ENCODE assay signal across 13 mouse cellular contexts in genomic region chr1:190868790-190869189, GRCm38 (mm10). TPM values are rescaled to one million over a fixed set of nuclear protein-coding genes. Genes with fewer than 3 reads are reported as not detected.
A peak's percentile ranks its signal among the peaks of the same experiment; 100 is the strongest.
DNase-seq lines count a peak whose midpoint lies in the region; ATAC-seq and TF ChIP-seq lines count a peak whose summit lies in the region.
"Had no signal": no experiment of that assay in that cellular context is flagged by ENCODE, and none has a peak within 500 bp of the region (broad histone marks: within the 10 kb centered on the region; RNA-seq: fewer than 3 reads in every experiment).

No protein-coding gene starts in this region.

- no peaks in the 10 kb centered on the region for H3K9me3 ChIP-seq in forebrain, embryonic 14.5 days (replicated peaks; ENCODE audit: control insufficient read depth, low read length)
- H3K9me3 ChIP-seq in forebrain, embryonic 11.5 days (ENCODE audit: control insufficient read depth, low read length) = no peaks in the 10 kb centered on the region
- no peaks in the 10 kb centered on the region for H3K9me3 ChIP-seq in midbrain, embryonic 15.5 days
- no peaks in the 10 kb centered on the region for H3K9me3 ChIP-seq in midbrain, embryonic 13.5 days
- no peaks in the 10 kb centered on the region for H3K9me3 ChIP-seq in stomach, postnatal 0 days (ENCODE audit: control insufficient read depth, low read length)
- no peaks in the 10 kb centered on the region for H3K9me3 ChIP-seq in embryonic facial prominence, embryonic 10.5 days
- H3K9me3 ChIP-seq: embryonic facial prominence, embryonic 15.5 days; lung, embryonic 15.5 days had no signal

- H3K36me3 ChIP-seq in forebrain, embryonic 14.5 days (ENCODE audit: control insufficient read depth, insufficient read depth, low read length) = peaks cover 35% of the 10 kb centered on the region
- H3K36me3 ChIP-seq in forebrain, embryonic 11.5 days (ENCODE audit: control insufficient read depth, insufficient read depth, low read length) = no peaks in the 10 kb centered on the region; the same call in 1 of the 2 replicates
- peaks cover 3% of the 10 kb centered on the region; the same call in 1 of the 2 replicates for H3K36me3 ChIP-seq in midbrain, embryonic 15.5 days (replicated peaks)
- H3K36me3 ChIP-seq in midbrain, embryonic 13.5 days = peaks cover 38% of the 10 kb centered on the region
- H3K36me3 ChIP-seq in stomach, postnatal 0 days (ENCODE audit: control insufficient read depth, insufficient read depth, low read length) = no peaks in the 10 kb centered on the region
- H3K36me3 ChIP-seq in embryonic facial prominence, embryonic 10.5 days (replicated peaks) = peaks cover 61% of the 10 kb centered on the region

- H3K4me3 ChIP-seq in forebrain, embryonic 14.5 days (ENCODE audit: low read depth, low read length) = no peak overlapping the region
- no peak overlapping the region for H3K4me3 ChIP-seq in forebrain, embryonic 11.5 days (ENCODE audit: low read depth, low read length)
- H3K4me3 ChIP-seq in midbrain, embryonic 15.5 days = no peak overlapping the region
- H3K4me3 ChIP-seq in midbrain, embryonic 13.5 days (replicated peaks) = no peak overlapping the region
- no peak overlapping the region for H3K4me3 ChIP-seq in stomach, postnatal 0 days (ENCODE audit: low read depth, low read length)
- no peak overlapping the region for H3K4me3 ChIP-seq in embryonic facial prominence, embryonic 10.5 days
- H3K4me3 ChIP-seq: embryonic facial prominence, embryonic 15.5 days; lung, embryonic 15.5 days had no signal

- peak; percentile 52 for DNase-seq in forebrain, embryonic 14.5 days (ENCODE audit: low spot score)
- no peak for DNase-seq in forebrain, embryonic 11.5 days (ENCODE audit: low spot score)
- peak; percentile 27 for DNase-seq in kidney, adult 9 months
- DNase-seq in kidney, postnatal 4 days = no peak
- DNase-seq in stomach, postnatal 0 days (ENCODE audit: low spot score) = no peak
- DNase-seq in embryonic facial prominence, embryonic 10.5 days (ENCODE audit: low spot score) = no peak
- DNase-seq: cerebellum, adult 9-10 months; kidney, postnatal 25 days; spleen, adult 18-20 months had no signal

- H3K4me2 ChIP-seq in forebrain, embryonic 14.5 days (ENCODE audit: low read length) = no peak overlapping the region
- H3K4me2 ChIP-seq in forebrain, embryonic 11.5 days (ENCODE audit: low read depth, low read length, severe bottlenecking) = no peak overlapping the region
- H3K4me2 ChIP-seq in midbrain, embryonic 15.5 days = no peak overlapping the region
- H3K4me2 ChIP-seq in midbrain, embryonic 13.5 days (replicated peaks) = no peak overlapping the region
- no peak overlapping the region for H3K4me2 ChIP-seq in stomach, postnatal 0 days (replicated peaks; ENCODE audit: low read depth)
- H3K4me2 ChIP-seq: embryonic facial prominence, embryonic 15.5 days; lung, embryonic 15.5 days had no signal

- WGBS in forebrain, embryonic 14.5 days = 78% methylated on average over 3 of the region's 3 CpGs
- 90% methylated on average over 3 of the region's 3 CpGs for WGBS in forebrain, embryonic 11.5 days
- WGBS in midbrain, embryonic 15.5 days = 54% methylated on average over 3 of the region's 3 CpGs
- WGBS in midbrain, embryonic 13.5 days = 72% methylated on average over 3 of the region's 3 CpGs
- WGBS in stomach, postnatal 0 days = 83% methylated on average over 3 of the region's 3 CpGs
- 90% methylated on average over 3 of the region's 3 CpGs for WGBS in embryonic facial prominence, embryonic 10.5 days

- TF ChIP-seq CTCF in stomach, postnatal 0 days (IDR thresholded peaks at IDR 0.05; ENCODE audit: low read depth) = peak; percentile 63

- H3K27me3 ChIP-seq in forebrain, embryonic 14.5 days (replicated peaks; ENCODE audit: control insufficient read depth, insufficient read depth, low read length) = no peaks in the 10 kb centered on the region
- H3K27me3 ChIP-seq in forebrain, embryonic 11.5 days (ENCODE audit: control insufficient read depth, insufficient read depth, low read length) = no peaks in the 10 kb centered on the region
- no peaks in the 10 kb centered on the region for H3K27me3 ChIP-seq in midbrain, embryonic 15.5 days (replicated peaks)
- no peaks in the 10 kb centered on the region for H3K27me3 ChIP-seq in midbrain, embryonic 13.5 days
- H3K27me3 ChIP-seq in stomach, postnatal 0 days (ENCODE audit: control insufficient read depth, insufficient read depth, low read length) = no peaks in the 10 kb centered on the region
- no peaks in the 10 kb centered on the region for H3K27me3 ChIP-seq in embryonic facial prominence, embryonic 10.5 days (replicated peaks; ENCODE audit: low read depth, poor library complexity, severe bottlenecking)
- H3K27me3 ChIP-seq: embryonic facial prominence, embryonic 15.5 days; lung, embryonic 15.5 days had no signal

- no peak overlapping the region for H3K27ac ChIP-seq in forebrain, embryonic 14.5 days (ENCODE audit: low read depth, low read length)
- no peak overlapping the region for H3K27ac ChIP-seq in forebrain, embryonic 11.5 days (ENCODE audit: low read depth, low read length)
- 0 out of 2 replicates have a peak overlapping the region, but pooled peaks have one; percentile 21 for H3K27ac ChIP-seq in midbrain, embryonic 15.5 days
- no peak overlapping the region for H3K27ac ChIP-seq in midbrain, embryonic 13.5 days
- no peak overlapping the region for H3K27ac ChIP-seq in stomach, postnatal 0 days (replicated peaks)
- H3K27ac ChIP-seq in embryonic facial prominence, embryonic 10.5 days (replicated peaks) = no peak overlapping the region
- H3K27ac ChIP-seq: embryonic facial prominence, embryonic 15.5 days; lung, embryonic 15.5 days had no signal

- no peak for ATAC-seq in forebrain, embryonic 14.5 days
- no peak for ATAC-seq in forebrain, embryonic 11.5 days (replicated peaks; ENCODE audit: low FRiP score)
- ATAC-seq in midbrain, embryonic 15.5 days (replicated peaks) = no peak
- ATAC-seq in midbrain, embryonic 13.5 days = no peak
- ATAC-seq in stomach, postnatal 0 days (ENCODE audit: low FRiP score, low TSS enrichment) = no peak

- no peak overlapping the region for H3K9ac ChIP-seq in forebrain, embryonic 14.5 days (ENCODE audit: low read length)
- no peak overlapping the region for H3K9ac ChIP-seq in forebrain, embryonic 11.5 days (ENCODE audit: low read length)
- no peak overlapping the region for H3K9ac ChIP-seq in midbrain, embryonic 15.5 days
- no peak overlapping the region for H3K9ac ChIP-seq in midbrain, embryonic 13.5 days (replicated peaks)
- no peak overlapping the region for H3K9ac ChIP-seq in stomach, postnatal 0 days (ENCODE audit: low read length)
- H3K9ac ChIP-seq: embryonic facial prominence, embryonic 15.5 days; lung, embryonic 15.5 days had no signal

- TF ChIP-seq EP300 in stomach, postnatal 0 days (optimal IDR thresholded peaks at IDR 0.05) = no peak

- H3K4me1 ChIP-seq in forebrain, embryonic 14.5 days (ENCODE audit: control insufficient read depth, insufficient read depth, low read length) = no peaks in the 10 kb centered on the region
- no peaks in the 10 kb centered on the region for H3K4me1 ChIP-seq in forebrain, embryonic 11.5 days (replicated peaks; ENCODE audit: control insufficient read depth, insufficient read depth, low read length)
- H3K4me1 ChIP-seq in midbrain, embryonic 15.5 days = no peaks in the 10 kb centered on the region
- H3K4me1 ChIP-seq in midbrain, embryonic 13.5 days (replicated peaks) = no peaks in the 10 kb centered on the region
- no peaks in the 10 kb centered on the region for H3K4me1 ChIP-seq in stomach, postnatal 0 days (replicated peaks; ENCODE audit: control insufficient read depth, insufficient read depth)
- H3K4me1 ChIP-seq in embryonic facial prominence, embryonic 10.5 days = no peaks in the 10 kb centered on the region
- H3K4me1 ChIP-seq: embryonic facial prominence, embryonic 15.5 days; lung, embryonic 15.5 days had no signal

RNA-seq across cellular contexts. Expression of gene Rps6kc1, which starts 42.8 kb away (rescaled TPM):
- 23.8 and 29.9 TPM in 2 replicates for polyA plus RNA-seq in forebrain, embryonic 14.5 days (2014; fragmentation: Nextera tagmentation; extraction: Ambion mirVana)
- 16.9 and 18.6 TPM in 2 replicates for polyA plus RNA-seq in forebrain, embryonic 11.5 days (2014; fragmentation: Nextera tagmentation; extraction: Ambion mirVana)
- 34.6 and 36.9 TPM in 2 replicates for polyA plus RNA-seq in midbrain, embryonic 15.5 days (2015; fragmentation: Nextera tagmentation; extraction: Ambion mirVana)
- 28.8 and 28.9 TPM in 2 replicates for polyA plus RNA-seq in midbrain, embryonic 13.5 days (2015; fragmentation: Nextera tagmentation; extraction: Ambion mirVana)
- polyA plus RNA-seq in stomach, postnatal 0 days (2015; fragmentation: Nextera tagmentation; extraction: Ambion mirVana) = 4.5 TPM in 2 replicates
- polyA plus RNA-seq in embryonic facial prominence, embryonic 10.5 days (2016; fragmentation: Nextera tagmentation; extraction: Ambion mirVana) = 14.6 and 16.9 TPM in 2 replicates

RNA-seq across cellular contexts. Expression of gene Angel2, which starts 56.1 kb away (rescaled TPM):
- 57.4 and 60.6 TPM in 2 replicates for polyA plus RNA-seq in forebrain, embryonic 14.5 days (2014; fragmentation: Nextera tagmentation; extraction: Ambion mirVana)
- polyA plus RNA-seq in forebrain, embryonic 11.5 days (2014; fragmentation: Nextera tagmentation; extraction: Ambion mirVana) = 58.3 and 61.5 TPM in 2 replicates
- 51.5 and 53.2 TPM in 2 replicates for polyA plus RNA-seq in midbrain, embryonic 15.5 days (2015; fragmentation: Nextera tagmentation; extraction: Ambion mirVana)
- 57.7 and 64.0 TPM in 2 replicates for polyA plus RNA-seq in midbrain, embryonic 13.5 days (2015; fragmentation: Nextera tagmentation; extraction: Ambion mirVana)
- polyA plus RNA-seq in stomach, postnatal 0 days (2015; fragmentation: Nextera tagmentation; extraction: Ambion mirVana) = 20.5 and 22.0 TPM in 2 replicates
- 50.4 and 55.3 TPM in 2 replicates for polyA plus RNA-seq in embryonic facial prominence, embryonic 10.5 days (2016; fragmentation: Nextera tagmentation; extraction: Ambion mirVana)

Comparison
In these comparisons a context has a peak if more than half of its experiments do, and no peak if none do; other contexts are left out.
1. DNase-seq: peak in forebrain, embryonic 14.5 days (single experiment) and kidney, adult 9 months (single experiment); none in forebrain, embryonic 11.5 days (single experiment), kidney, postnatal 4 days (0 of 2), stomach, postnatal 0 days (single experiment) and embryonic facial prominence, embryonic 10.5 days (single experiment).